Mouse (Mus musculus) lung, postnatal 25 days (tissue): ENCODE measurements around the gene Ascc3.

ENCODE experiments used
- DNase-seq: peaks from one replicate; pipeline ENCODE4 v3.0.0; 2022; ENCODE audit warnings: low spot score

Ascc3 gene

GRCm38 (mm10) chr10:50895091-50895790 lies 302.8 kb downstream of the Ascc3 start:
- DNase-seq = no peak

- no peak for DNase-seq
These were observed 303.7 kb downstream of the Ascc3 start for GRCm38 (mm10) chr10:50895881-50896766.

GRCm38 (mm10) chr10:50896767-50897390 lies 304.4 kb downstream of the Ascc3 start:
- DNase-seq = no peak

- no peak for DNase-seq
These were observed 305.3 kb downstream of the Ascc3 start for GRCm38 (mm10) chr10:50897530-50898471.

- DNase-seq = no peak
These were observed 306.2 kb downstream of the Ascc3 start for GRCm38 (mm10) chr10:50898621-50899020.

GRCm38 (mm10) chr10:50899846-50900745 lies 307.6 kb downstream of the Ascc3 start:
- DNase-seq = no peak
